Mouse (Mus musculus): ENCODE measurements around the gene Mfsd2a.

- TF ChIP-seq CTCF (IDR thresholded peaks at IDR 0.05; ENCODE audit: borderline replicate concordance, insufficient read depth, low read depth, low read length): peak; percentile 74
- TF ChIP-seq POLR2A (IDR thresholded peaks at IDR 0.05; ENCODE audit: borderline replicate concordance, insufficient read depth, low read length): no peak
These were observed 62.7 kb downstream of the Mfsd2a start for GRCm38 (mm10) chr4:122898313-122898712.
